Mouse (Mus musculus) lung, embryonic 16.5 days (tissue): Measurements from ENCODE around the gene Gpc3. TPM values are rescaled to one million over a fixed set of nuclear protein-coding genes. Genes with fewer than 3 reads are reported as not detected.
"Not testable (repeated sequence)": the region's sequence is repeated elsewhere in the genome, so short reads cannot be mapped to it uniquely, and the experiment has no call there.

Experiments
- ATAC-seq: fragments of 200-750 bp; cut with Nextera tagmentation; 2 replicates; pipeline ENCODE4 v1.8.0; 2017; ENCODE audit warnings: low read depth, mild to moderate bottlenecking, moderate library complexity
- H3K27ac ChIP-seq: fragments of 300-500 bp; sonication (generic); 2 replicates; pipeline ENCODE4 v1.5.1; 2014; ENCODE audit warnings: mild to moderate bottlenecking, control low read depth, low read length
- H3K27me3 ChIP-seq: fragments of 300-500 bp; sonication (generic); 2 replicates; pipeline ENCODE4 v1.6.1; 2014; ENCODE audit warnings: low read depth, low read length, mixed read lengths; ENCODE audit not compliant: control insufficient read depth, insufficient read depth
- H3K36me3 ChIP-seq: fragments of 300-500 bp; sonication (generic); 2 replicates; pipeline ENCODE4 v1.6.1; 2014; ENCODE audit warnings: low read length; ENCODE audit not compliant: control insufficient read depth, insufficient read depth
- H3K4me1 ChIP-seq: fragments of 300-500 bp; sonication (generic); replicated peaks from 2 replicates; pipeline ENCODE4 v1.6.1; 2014; ENCODE audit warnings: low read length, mixed read lengths; ENCODE audit not compliant: control insufficient read depth, insufficient read depth
- H3K4me2 ChIP-seq: fragments of 300-500 bp; sonication (generic); 2 replicates; pipeline ENCODE4 v1.6.1; 2014; ENCODE audit warnings: low read depth, low read length, control low read depth
- H3K4me3 ChIP-seq: fragments of 300-500 bp; sonication (generic); 2 replicates; pipeline ENCODE4 v1.5.1; 2014; ENCODE audit warnings: mild to moderate bottlenecking, low read length, control low read depth
- H3K9ac ChIP-seq: fragments of 300-500 bp; sonication (generic); 2 replicates; pipeline ENCODE4 v1.6.1; 2014; ENCODE audit warnings: low read length, control low read depth
- H3K9me3 ChIP-seq: fragments of 300-500 bp; sonication (generic); 2 replicates; pipeline ENCODE4 v1.6.1; 2016; ENCODE audit warnings: low read length; ENCODE audit not compliant: control insufficient read depth
- WGBS: fragments of 180-500 bp; shearing (Covaris S2); extraction: QIAGEN DNeasy Blood & Tissue Kit; methylation state at CpG from one replicate; pipeline ENCODE4 v1.1.7; 2014; 5-methylcytosine and 5-hydroxymethylcytosine counted together
- microRNA counts: library from miRNA; unstranded; fragments of <30 nt; microRNA quantifications from one replicate; lab custom pipeline; 2016
- microRNA-seq: library from miRNA; unstranded; fragments of <30 nt; microRNA quantifications from one replicate; pipeline ENCODE4, GENCODE M21; 2016
- polyA plus RNA-seq: library from polyadenylated mRNA; unstranded; fragments of >200 nt; fragmentation: Nextera tagmentation; extraction: Ambion mirVana; gene quantifications from 2 replicates; pipeline ENCODE4 v1.2.1, GENCODE M21; 2015

The Gpc3 gene
- polyA plus RNA-seq, 1 experiment from 2014 or later = 477 TPM

DNA sequence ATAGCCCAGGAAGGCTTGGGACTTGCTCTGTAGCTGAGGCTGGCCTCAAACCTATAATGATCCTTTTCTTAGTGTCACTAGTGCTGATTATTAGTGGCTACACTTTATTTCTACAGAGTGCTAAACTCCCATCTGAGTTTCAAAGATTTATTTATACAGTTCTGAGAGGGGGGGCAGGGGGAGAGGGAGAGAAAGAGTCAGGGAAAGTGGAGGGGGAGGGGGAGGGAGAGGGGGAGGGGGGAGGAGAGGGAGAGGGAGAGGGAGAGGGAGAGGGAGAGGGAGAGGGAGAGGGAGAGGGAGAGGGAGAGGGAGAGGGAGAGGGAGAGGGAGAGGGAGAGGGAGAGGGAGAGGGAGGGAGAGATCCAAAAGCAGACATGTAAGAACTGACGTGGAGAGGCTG is 354.0 kb downstream of the Gpc3 start:
- H3K36me3 ChIP-seq, H3K9ac ChIP-seq, ATAC-seq, H3K27me3 ChIP-seq, H3K27ac ChIP-seq, H3K4me2 ChIP-seq, H3K4me1 ChIP-seq, H3K9me3 ChIP-seq, H3K4me3 ChIP-seq: not testable (repeated sequence)
- WGBS = 38% methylated on average over 1 of the region's 1 CpGs

DNA sequence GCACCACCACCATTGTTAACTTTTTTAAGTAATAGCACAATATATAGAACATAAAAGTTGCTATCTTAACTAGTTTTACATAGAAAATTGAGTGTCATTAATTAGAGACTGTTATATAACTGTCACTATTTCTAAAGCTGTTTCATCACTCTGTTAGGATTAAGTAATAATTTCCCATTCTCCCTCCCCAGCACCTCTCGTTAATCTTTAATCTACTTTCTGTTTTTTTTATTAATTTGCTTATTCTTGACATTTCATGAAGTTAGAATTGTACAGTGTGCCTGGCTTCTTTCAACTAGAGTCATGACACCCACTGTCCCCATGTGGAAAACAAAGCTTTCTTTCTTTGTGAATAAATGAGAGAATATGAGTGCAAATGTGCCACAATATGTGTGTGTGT is 359.2 kb downstream of the Gpc3 start:
- H3K9me3 ChIP-seq = no peaks in the 10 kb centered on the region
- no peaks in the 10 kb centered on the region for H3K27me3 ChIP-seq
- 73% methylated on average over 1 of the region's 1 CpGs for WGBS

DNA sequence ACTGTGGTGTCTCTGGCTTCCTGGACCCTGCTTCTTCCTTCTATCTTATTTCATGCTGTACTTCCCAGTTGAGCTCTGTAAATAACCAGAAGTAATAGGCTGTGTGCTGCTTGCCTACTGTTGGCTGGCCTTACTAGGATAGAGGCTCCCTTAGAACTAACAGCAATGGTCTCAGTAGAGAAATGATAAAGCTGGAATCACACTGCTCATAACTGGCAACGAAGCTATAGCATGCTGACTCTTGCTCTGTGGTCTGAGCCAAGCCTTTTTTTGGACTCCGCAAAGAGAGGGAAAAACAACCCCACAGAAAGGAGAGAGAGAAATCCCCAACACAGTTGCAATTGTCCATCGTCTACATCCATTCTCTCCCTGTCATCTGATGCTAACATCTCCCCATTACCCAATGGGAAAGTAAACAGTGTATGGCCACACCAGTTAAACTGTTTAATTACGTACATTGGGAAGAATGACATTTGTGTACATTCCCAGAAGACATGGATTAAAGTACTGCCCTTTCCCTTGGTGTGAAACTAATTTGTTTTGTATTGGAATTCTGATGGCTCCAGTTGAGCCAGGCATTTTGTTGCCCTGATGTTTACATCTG is 368.0 kb downstream of the Gpc3 start:
- Histone ChIP-seq H3K9me3 (no peaks in the 10 kb centered on the region), H3K4me3 (no peak overlapping the region), H3K4me2 (no peak overlapping the region), H3K27me3 (no peaks in the 10 kb centered on the region), H3K36me3 (no peaks in the 10 kb centered on the region), H3K4me1 (no peaks in the 10 kb centered on the region), H3K9ac (no peak overlapping the region), H3K27ac (no peak overlapping the region)
- 41% methylated on average over 4 of the region's 4 CpGs for WGBS
- ATAC-seq = peak; percentile 61

More for the DNA sequence above, 359.2 kb downstream of the Gpc3 start:
- no peaks in the 10 kb centered on the region for H3K36me3 ChIP-seq
- H3K4me2 ChIP-seq = no peak overlapping the region
- ATAC-seq = no peak
- H3K4me1 ChIP-seq = no peaks in the 10 kb centered on the region
- H3K9ac ChIP-seq = no peak overlapping the region
- H3K4me3 ChIP-seq = no peak overlapping the region
- no peak overlapping the region for H3K27ac ChIP-seq

DNA sequence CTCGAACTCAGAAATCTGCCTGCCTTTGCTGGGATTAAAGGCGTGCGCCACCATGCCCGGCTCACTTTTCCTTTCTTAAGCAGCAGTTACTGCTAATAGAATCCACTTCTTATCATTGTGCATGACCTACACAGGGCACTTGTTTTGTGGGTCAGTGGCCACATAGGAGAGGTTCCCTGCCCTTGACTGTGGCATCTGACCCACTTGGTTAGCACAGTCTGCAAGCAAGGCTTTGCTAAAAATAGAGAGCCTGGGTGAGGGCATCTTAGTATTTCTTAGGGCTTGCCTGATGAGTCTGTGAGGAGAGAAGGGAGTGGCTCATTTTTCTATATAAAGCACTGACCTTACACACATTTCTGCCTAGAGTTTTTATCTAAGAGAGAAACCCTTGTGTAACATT is 376.3 kb downstream of the Gpc3 start:
- H3K27me3 ChIP-seq = no peaks in the 10 kb centered on the region
- no peak overlapping the region for H3K9ac ChIP-seq
- H3K36me3 ChIP-seq = no peaks in the 10 kb centered on the region
- H3K9me3 ChIP-seq = no peaks in the 10 kb centered on the region
- no peak overlapping the region for H3K4me2 ChIP-seq
- 84% methylated on average over 4 of the region's 4 CpGs for WGBS
- no peaks in the 10 kb centered on the region for H3K4me1 ChIP-seq
- H3K27ac ChIP-seq = no peak overlapping the region
- ATAC-seq = no peak
- no peak overlapping the region for H3K4me3 ChIP-seq

DNA sequence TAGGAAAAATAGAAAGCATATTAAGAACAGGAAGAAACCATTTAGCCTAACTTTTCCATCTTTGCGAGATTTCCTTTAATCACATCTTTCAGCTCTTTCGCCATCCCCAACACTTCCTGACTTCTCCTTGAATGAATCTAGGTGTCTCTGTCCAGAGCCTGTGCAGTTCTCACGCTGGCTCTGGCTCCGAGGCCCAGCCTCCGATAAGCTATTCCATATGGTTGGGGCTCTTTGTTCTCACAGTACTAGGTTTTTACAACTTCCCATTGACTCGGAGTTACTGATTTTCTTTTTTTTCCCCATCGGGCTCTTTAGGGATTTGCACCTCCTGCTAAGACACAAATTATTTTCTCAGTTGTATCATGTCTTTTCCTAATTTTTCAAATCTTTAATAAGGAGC is 381.8 kb downstream of the Gpc3 start:
- Histone ChIP-seq H3K27me3 (no peaks in the 10 kb centered on the region), H3K9me3 (no peaks in the 10 kb centered on the region), H3K4me2 (no peak overlapping the region), H3K27ac (no peak overlapping the region), H3K4me3 (no peak overlapping the region), H3K4me1 (no peaks in the 10 kb centered on the region), H3K36me3 (no peaks in the 10 kb centered on the region), H3K9ac (no peak overlapping the region)
- ATAC-seq = no peak
- 55% methylated on average over 7 of the region's 7 CpGs for WGBS

DNA sequence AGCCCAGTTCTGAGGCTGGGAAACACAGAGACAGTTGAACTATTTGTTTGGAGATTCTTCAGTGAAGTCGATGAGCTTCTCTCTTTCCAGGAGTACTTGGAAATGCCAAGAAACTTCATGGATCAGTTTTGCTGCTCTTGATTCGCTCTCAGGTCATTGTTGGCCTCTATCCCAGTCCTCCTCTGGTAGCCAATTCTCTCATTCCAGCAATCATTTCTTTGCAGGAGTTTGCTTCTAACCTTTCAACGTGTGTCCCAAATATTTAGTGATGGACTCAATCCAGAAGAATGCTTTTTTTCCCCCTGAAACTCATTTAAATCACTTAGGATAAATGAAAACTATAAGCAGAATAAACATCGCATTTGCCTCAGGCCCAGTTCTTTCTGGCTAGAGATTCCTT is 383.0 kb downstream of the Gpc3 start:
- WGBS = 65% methylated on average over 4 of the region's 4 CpGs
- H3K4me3 ChIP-seq = no peak overlapping the region
- H3K9me3 ChIP-seq = no peaks in the 10 kb centered on the region
- no peaks in the 10 kb centered on the region for H3K27me3 ChIP-seq
- ATAC-seq = no peak
- H3K4me2 ChIP-seq = no peak overlapping the region
- no peak overlapping the region for H3K27ac ChIP-seq
- no peaks in the 10 kb centered on the region for H3K36me3 ChIP-seq
- no peak overlapping the region for H3K9ac ChIP-seq
- no peaks in the 10 kb centered on the region for H3K4me1 ChIP-seq

MicroRNA genes within 50 kb of the gene (microRNA counts, 519-probe panel; counts per million panel counts)
- 1,753 counts per million, percentile 27 among the panel's probes with 10 or more counts for microRNA mmu-miR-717 (lab: Ali Mortazavi, UCI)

Small RNA genes within 50 kb of the gene (microRNA-seq; reads per million reads assigned to microRNA genes)
- gene Mir6384 (not detected), gene Mir717 (not detected)

Other genes with a start within 250 kb of the Gpc3 start
- gene Ccdc160, start 177.2 kb upstream of the Gpc3 start, polyA plus RNA-seq = 2.5 and 2.7 TPM in 2 replicates